Mouse (Mus musculus) heart, embryonic 14.5 days (tissue): ENCODE measurements at regions not wholly inside any gene's neighbourhood (a gene's known extent, or its start where the extent isn't known, plus 50 kb on each side); places are given as distances from the start of the nearest gene placed in this dataset.

Experiments used
- ATAC-seq: fragments of 200-750 bp; cut with Nextera tagmentation; 2 replicates; pipeline ENCODE4 v1.8.0; 2017; ENCODE audit warnings: low read depth, moderate TSS enrichment; ENCODE audit not compliant: insufficient number of reproducible peaks, insufficient read depth, low FRiP score
- H3K27ac ChIP-seq, 2 experiments: fragments of 200-500 bp in 1 of 2; fragments of 300-500 bp in 1 of 2; sonication (generic) in 1 of 2; replicated peaks in 1 of 2; 2 replicates each; pipeline ENCODE4 v1.5.1; 2012 to 2014; ENCODE audit warnings: low read depth in 2 of 2, low read length in 2 of 2, control low read depth in 1 of 2, mild to moderate bottlenecking in 1 of 2, mixed read lengths in 1 of 2; ENCODE audit not compliant: control insufficient read depth in 1 of 2, insufficient read depth in 1 of 2
- H3K27me3 ChIP-seq: fragments of 300-500 bp; sonication (generic); 2 replicates; pipeline ENCODE4 v1.6.1; 2014; ENCODE audit warnings: mild to moderate bottlenecking, low read length, control low read depth; ENCODE audit not compliant: control insufficient read depth, insufficient read depth
- H3K36me3 ChIP-seq: fragments of 300-500 bp; sonication (generic); 2 replicates; pipeline ENCODE4 v1.6.1; 2014; ENCODE audit warnings: mild to moderate bottlenecking, control low read depth, low read length, mixed read lengths; ENCODE audit not compliant: control insufficient read depth, insufficient read depth
- H3K4me1 ChIP-seq, 2 experiments: fragments of 200-500 bp in 1 of 2; fragments of 300-500 bp in 1 of 2; sonication (generic) in 1 of 2; 2 replicates each; pipeline ENCODE4 v1.6.1; 2012 to 2014; ENCODE audit warnings: low read length in 2 of 2, control low read depth in 1 of 2, mixed read lengths in 1 of 2; ENCODE audit not compliant: control insufficient read depth in 2 of 2, insufficient read depth in 2 of 2
- H3K4me2 ChIP-seq: fragments of 300-500 bp; sonication (generic); 2 replicates; pipeline ENCODE4 v1.6.1; 2014; ENCODE audit warnings: mild to moderate bottlenecking, low read length
- H3K4me3 ChIP-seq, 2 experiments: fragments of 200-500 bp in 1 of 2; fragments of 300-500 bp in 1 of 2; sonication (generic) in 1 of 2; 2 replicates each; pipeline ENCODE4 v1.5.1; 2012 to 2014; ENCODE audit warnings: low read length in 2 of 2, mild to moderate bottlenecking in 2 of 2, control low read depth in 1 of 2, low read depth in 1 of 2, moderate library complexity in 1 of 2; ENCODE audit not compliant: control insufficient read depth in 1 of 2, insufficient read depth in 1 of 2
- H3K9ac ChIP-seq: fragments of 300-500 bp; sonication (generic); 2 replicates; pipeline ENCODE4 v1.6.1; 2014; ENCODE audit warnings: mild to moderate bottlenecking, low read length
- H3K9me3 ChIP-seq: fragments of 300-500 bp; sonication (generic); 2 replicates; pipeline ENCODE4 v1.6.1; 2016; ENCODE audit warnings: low read length, control low read depth; ENCODE audit not compliant: control insufficient read depth
- WGBS: fragments of 180-500 bp; shearing (Covaris S2); extraction: QIAGEN DNeasy Blood & Tissue Kit; methylation state at CpG from one replicate; pipeline ENCODE4 v1.1.7; 2014; 5-methylcytosine and 5-hydroxymethylcytosine counted together

GRCm38 (mm10) chr6:53217234-53218015, 69.6 kb upstream of the Creb5 start:
- Histone ChIP-seq H3K36me3 (no peaks in the 10 kb centered on the region), H3K4me1 (no peaks in the 10 kb centered on the region; a peak in 1 of 4 replicates), H3K27ac (no peak overlapping the region), H3K4me3 (no peak overlapping the region), H3K4me2 (no peak overlapping the region), H3K27me3 (no peaks in the 10 kb centered on the region), H3K9ac (no peak overlapping the region), H3K9me3 (no peaks in the 10 kb centered on the region)
- ATAC-seq, result no peak
- 54% methylated on average over 10 of the region's 10 CpGs for WGBS

GRCm38 (mm10) chr6:53216715-53217114, 70.4 kb upstream of the Creb5 start:
- 56% methylated on average over 2 of the region's 2 CpGs for WGBS
- no peak overlapping the region for H3K27ac ChIP-seq
- no peaks in the 10 kb centered on the region for H3K9me3 ChIP-seq
- no peaks in the 10 kb centered on the region for H3K36me3 ChIP-seq
- H3K4me2 ChIP-seq, result no peak overlapping the region
- no peak overlapping the region for H3K4me3 ChIP-seq
- H3K27me3 ChIP-seq, result no peaks in the 10 kb centered on the region
- no peaks in the 10 kb centered on the region; a peak in 1 of 4 replicates for H3K4me1 ChIP-seq
- H3K9ac ChIP-seq, result no peak overlapping the region
- ATAC-seq, result no peak

- WGBS, result 59% methylated on average over 3 of the region's 3 CpGs
- Histone ChIP-seq H3K27me3 (no peaks in the 10 kb centered on the region), H3K4me1 (no peaks in the 10 kb centered on the region), H3K4me2 (no peak overlapping the region), H3K9me3 (no peaks in the 10 kb centered on the region), H3K27ac (no peak overlapping the region), H3K4me3 (no peak overlapping the region), H3K9ac (no peak overlapping the region), H3K36me3 (no peaks in the 10 kb centered on the region)
- no peak for ATAC-seq
Observed at GRCm38 (mm10) chr6:53211420-53211819, 75.7 kb upstream of the Creb5 start.

GRCm38 (mm10) chr6:53209398-53209797, 77.7 kb upstream of the Creb5 start:
- Histone ChIP-seq H3K27me3 (no peaks in the 10 kb centered on the region), H3K4me3 (no peak overlapping the region), H3K4me2 (no peak overlapping the region), H3K9ac (no peak overlapping the region), H3K9me3 (no peaks in the 10 kb centered on the region), H3K27ac (no peak overlapping the region), H3K36me3 (no peaks in the 10 kb centered on the region), H3K4me1 (peaks cover 0 to 2% of the 10 kb centered on the region in 2 experiments; a peak in 1 of 4 replicates)
- no peak for ATAC-seq
- WGBS, result 53% methylated on average over 6 of the region's 6 CpGs

GRCm38 (mm10) chr6:53208474-53208873, 78.6 kb upstream of the Creb5 start:
- WGBS, result 67% methylated on average over 3 of the region's 3 CpGs
- H3K4me2 ChIP-seq, result no peak overlapping the region
- no peaks in the 10 kb centered on the region for H3K36me3 ChIP-seq
- no peak overlapping the region for H3K9ac ChIP-seq
- H3K27me3 ChIP-seq, result no peaks in the 10 kb centered on the region
- H3K27ac ChIP-seq, result no peak overlapping the region
- H3K4me3 ChIP-seq, result no peak overlapping the region
- no peaks in the 10 kb centered on the region for H3K9me3 ChIP-seq
- H3K4me1 ChIP-seq, result peaks cover 0 to 2% of the 10 kb centered on the region in 2 experiments; a peak in 1 of 4 replicates
- no peak for ATAC-seq

GRCm38 (mm10) chr6:53207781-53208180, 79.3 kb upstream of the Creb5 start:
- no peak overlapping the region for H3K9ac ChIP-seq
- H3K4me1 ChIP-seq, result peaks cover 0 to 2% of the 10 kb centered on the region in 2 experiments; a peak in 1 of 4 replicates
- no peak overlapping the region for H3K27ac ChIP-seq
- no peaks in the 10 kb centered on the region for H3K36me3 ChIP-seq
- no peaks in the 10 kb centered on the region for H3K27me3 ChIP-seq
- WGBS, result 63% methylated on average over 5 of the region's 5 CpGs
- ATAC-seq, result no peak
- no peak overlapping the region for H3K4me2 ChIP-seq
- no peak overlapping the region for H3K4me3 ChIP-seq
- H3K9me3 ChIP-seq, result no peaks in the 10 kb centered on the region

GRCm38 (mm10) chr6:53207361-53207760, 79.7 kb upstream of the Creb5 start:
- H3K4me3 ChIP-seq, result no peak overlapping the region
- no peak overlapping the region for H3K4me2 ChIP-seq
- H3K27me3 ChIP-seq, result no peaks in the 10 kb centered on the region
- no peak overlapping the region for H3K27ac ChIP-seq
- no peak for ATAC-seq
- H3K4me1 ChIP-seq, result peaks cover 0 to 2% of the 10 kb centered on the region in 2 experiments; a peak in 1 of 4 replicates
- no peaks in the 10 kb centered on the region for H3K9me3 ChIP-seq
- H3K36me3 ChIP-seq, result no peaks in the 10 kb centered on the region
- H3K9ac ChIP-seq, result no peak overlapping the region
- 57% methylated on average over 2 of the region's 2 CpGs for WGBS
